Mouse (Mus musculus) ES-CJ7 (cell line): ENCODE results near the gene Reep6.
A peak's percentile ranks its signal among the peaks of the same experiment; 100 is the strongest.

Experiments used
- DNase-seq: peaks from one replicate; pipeline ENCODE4 v3.0.0; 2011; ENCODE audit warnings: low read depth, low spot score

Gene Reep6

DNA sequence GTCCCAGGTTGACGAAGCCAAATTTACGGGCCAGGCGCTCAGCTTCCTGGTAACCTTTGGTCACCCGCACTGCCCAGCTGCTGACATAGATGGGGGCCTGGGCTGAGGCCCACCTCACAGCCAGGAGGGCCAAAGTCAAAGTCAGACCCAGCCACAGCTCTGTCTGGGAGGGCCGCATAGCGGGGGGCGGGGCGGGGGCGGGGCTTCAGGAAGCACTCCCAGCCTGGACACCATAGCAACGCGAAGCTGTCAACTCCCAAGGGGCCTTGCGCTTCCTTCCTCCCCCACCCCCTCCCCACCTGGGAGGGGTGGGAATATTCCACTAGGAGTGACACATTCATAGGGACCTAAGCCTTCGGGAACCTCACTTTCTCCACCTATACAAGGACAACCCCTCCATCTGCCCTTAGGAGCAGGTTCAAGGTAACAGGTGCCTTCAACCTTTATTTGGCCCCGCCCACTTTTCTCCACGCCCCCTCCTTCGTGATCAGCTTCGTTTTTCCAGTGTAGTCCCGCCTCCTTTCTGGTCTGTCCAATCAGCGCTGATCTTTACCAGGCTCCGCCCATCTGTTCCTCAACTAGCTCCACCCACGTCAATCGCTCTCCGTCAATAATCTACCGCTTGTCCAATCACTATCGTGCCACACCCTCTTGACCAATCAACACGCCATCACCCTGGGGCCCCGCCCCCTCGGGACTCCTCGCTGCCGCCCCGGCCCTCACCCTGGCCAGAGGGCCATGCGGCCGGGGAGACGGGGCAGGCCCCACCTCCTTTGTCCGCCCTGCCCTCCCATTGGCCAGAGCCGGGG lies at the start of gene Reep6, which contains the start of gene Pcsk4:
Gene Reep6 (plus strand): TSS at position 681 of the 809 bp plus-strand sequence.
Gene Pcsk4 (minus strand): TSS at position 226 of the 809 bp plus-strand sequence.
- DNase-seq: peak; percentile 100

DNA sequence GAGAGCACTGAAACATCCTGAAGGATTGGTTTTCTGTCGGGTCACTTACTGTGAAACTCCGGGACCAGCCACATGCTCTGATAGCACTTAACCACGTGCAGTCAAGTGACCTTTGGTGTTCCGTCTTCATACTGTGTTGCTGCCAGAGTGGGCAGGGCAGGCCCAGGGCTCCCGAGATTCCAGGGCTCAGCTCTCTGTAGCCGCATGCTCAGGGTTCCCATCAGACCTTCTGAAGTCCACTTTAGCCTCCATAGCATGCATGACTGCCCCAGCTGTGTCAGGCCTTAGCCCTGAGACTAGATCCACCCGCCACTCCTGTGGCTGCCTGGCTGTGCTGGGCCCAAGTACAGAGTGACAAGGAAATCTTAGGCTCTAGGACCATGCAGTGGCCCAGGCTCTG lies 48.4 kb upstream of the Reep6 start:
- DNase-seq: no peak

DNA sequence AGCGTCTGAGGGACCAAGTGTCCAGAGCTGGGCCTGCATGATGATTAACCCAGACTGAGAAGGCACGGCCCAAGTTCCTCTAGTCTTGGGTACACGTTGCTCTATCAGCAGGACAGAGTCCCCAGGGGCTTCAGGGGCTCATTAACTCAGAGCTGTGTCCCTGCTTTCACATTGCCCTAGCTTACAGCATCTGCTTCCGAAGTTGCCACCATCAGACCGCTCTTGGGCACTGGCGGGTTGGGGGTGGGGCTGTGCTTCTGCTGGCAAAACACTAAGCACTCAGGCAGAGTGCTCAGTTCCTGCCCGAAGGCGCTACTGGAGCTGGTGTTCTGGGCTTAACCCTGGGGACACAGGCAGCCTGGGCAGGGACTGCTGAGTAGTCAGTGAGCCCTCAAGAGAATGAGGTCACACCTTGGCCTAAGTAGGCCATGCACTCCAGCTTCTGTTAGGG lies 47.8 kb upstream of the Reep6 start:
- DNase-seq: no peak

DNA sequence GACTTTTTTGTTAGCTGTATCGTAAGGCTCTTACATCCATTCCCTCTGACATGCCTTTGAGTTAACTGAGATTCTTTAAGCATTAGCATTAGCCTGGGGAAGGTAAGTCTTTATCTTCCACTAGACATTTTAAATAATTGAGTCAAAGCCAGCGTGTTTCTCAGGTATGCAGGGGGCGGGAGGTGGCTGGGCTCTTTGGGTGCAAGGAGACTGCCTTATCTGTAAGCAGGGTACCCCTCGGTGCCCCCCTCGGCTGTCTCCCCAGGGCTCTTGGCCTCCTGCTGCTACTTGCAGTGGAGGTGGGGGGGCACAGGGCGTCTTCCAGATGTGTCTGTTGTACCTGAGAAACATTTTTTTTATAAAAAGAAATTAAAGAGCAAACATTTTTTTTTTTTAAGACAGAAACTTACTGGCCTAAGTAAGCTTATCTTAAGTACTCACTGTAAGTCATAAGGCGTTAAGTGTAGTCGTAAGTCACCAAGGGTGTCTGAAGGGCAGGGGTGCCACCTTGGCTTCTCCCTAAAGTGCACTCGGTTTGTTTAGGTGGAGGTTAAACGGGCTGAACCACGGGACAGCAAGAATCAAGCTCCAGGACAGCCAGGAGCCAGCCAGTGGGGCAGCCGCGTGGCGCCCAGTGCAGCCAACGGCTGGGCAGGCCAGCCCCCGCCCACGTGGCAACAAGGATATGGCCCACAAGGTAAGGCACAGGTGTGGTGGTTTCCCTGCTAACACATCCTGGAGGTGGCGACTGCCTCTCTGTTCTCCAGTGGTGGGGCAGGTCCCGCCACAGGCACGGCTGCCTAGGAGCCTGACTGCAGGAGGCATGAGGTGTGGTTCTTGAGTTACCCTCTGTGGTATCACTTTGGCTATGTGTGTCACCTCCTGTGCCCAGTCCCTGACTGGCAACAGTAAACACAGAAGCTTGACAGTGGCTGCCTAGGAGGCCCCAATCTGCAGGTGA lies 47.0 kb upstream of the Reep6 start:
- DNase-seq: no peak

DNA sequence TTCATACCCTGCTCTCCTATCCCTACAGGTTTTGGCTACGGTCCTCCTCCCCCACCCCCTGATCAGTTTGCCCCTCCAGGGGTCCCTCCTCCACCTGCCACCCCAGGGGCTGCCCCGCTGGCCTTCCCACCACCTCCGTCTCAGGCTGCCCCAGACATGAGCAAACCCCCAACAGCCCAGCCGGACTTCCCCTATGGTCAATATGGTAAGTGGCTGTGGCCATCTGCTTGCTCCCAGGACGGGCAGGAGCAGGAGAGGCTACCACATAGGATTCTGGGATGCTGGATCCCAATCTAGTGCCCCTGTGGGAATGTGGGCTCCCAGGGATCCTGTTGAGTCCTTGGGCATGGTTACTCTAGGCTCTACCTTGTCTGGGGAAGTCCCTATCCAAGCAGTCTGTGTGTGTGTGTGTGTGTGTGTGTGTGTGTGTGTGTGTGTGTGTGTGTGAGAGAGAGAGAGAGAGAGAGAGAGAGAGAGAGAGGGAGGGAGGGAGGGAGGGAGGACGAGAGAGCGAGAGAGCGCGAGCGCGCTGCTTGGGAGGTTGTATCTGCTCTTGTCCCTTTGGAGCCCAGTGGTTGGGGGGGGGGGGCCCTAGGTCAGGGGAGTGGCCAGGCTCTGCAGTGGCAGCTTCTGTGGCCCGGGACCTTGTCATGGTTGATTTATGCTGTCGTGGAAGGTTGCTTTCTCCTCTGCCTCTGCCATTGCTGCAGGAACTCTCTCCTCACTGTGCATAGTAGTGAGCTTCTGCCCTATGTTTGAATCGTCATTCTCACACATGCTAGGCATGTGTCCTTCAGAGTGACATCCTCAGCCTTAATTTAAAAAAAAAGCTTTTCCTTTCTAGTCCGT lies 44.3 kb upstream of the Reep6 start:
- DNase-seq: no peak

DNA sequence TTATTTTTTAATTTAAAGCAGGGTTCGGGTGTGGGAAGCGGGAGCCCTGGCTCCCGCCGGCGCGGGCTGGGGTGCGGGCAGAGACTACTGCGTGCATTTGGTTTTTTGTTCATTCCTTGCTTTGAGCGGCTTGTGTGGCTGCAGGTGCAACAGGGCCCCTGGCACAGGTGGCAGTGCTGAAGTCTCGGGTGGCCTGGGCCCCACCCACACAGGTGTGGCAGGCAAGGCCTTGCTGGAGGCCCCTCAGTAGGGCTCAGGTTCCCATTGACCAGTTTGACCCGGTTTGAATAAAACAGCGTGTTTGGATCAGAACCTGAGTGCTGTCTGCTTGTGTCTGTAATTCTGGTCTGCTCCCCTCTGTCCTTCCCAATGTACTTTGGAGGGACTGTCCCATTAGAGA lies 41.7 kb upstream of the Reep6 start:
- DNase-seq: no peak

DNA sequence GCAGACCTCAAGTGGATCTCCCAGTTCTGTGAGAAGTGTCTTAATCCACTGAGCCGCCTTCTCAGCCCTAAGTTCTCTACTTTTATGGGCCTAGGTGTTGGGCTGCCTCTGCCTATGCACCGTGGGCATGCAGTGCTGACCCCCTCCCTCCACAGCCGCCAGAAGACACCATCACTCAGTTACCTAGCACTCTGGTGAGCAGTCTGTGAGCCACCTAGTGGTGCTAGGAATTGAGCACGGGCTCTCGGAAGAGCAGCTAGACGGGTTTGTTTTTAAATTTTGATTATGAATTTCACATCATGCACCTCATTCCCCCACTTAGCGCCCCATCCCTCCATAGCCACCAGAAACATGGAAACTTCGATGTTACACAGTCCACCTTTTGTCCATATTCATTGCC lies 41.1 kb upstream of the Reep6 start:
- DNase-seq: peak; percentile 50

GRCm38 (mm10) chr10:80292251-80293146 lies 37.3 kb upstream of the Reep6 start, which contains the start of gene Rps15:
Rps15 (plus strand) TSS chr10:80292453.
- DNase-seq: peak; percentile 97

DNA sequence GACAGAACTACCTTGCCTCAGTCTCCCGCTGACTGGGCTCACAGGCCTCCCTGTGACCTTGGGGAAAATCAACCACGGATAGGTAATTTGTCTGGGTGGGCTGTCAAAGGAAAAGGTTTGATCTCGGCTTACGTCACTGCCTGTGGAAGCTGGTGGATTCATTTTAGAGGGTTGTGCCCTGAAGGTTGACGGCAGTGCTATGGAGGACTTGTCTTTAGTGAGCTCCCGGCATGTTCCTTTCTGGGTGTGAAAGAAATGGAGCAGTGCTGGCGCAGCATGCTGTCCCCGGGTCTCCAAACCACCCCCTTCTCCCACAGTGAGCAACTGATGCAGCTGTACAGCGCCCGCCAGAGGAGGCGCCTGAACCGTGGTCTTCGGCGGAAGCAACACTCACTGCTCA lies 36.4 kb upstream of the Reep6 start:
- peak; percentile 55 for DNase-seq

DNA sequence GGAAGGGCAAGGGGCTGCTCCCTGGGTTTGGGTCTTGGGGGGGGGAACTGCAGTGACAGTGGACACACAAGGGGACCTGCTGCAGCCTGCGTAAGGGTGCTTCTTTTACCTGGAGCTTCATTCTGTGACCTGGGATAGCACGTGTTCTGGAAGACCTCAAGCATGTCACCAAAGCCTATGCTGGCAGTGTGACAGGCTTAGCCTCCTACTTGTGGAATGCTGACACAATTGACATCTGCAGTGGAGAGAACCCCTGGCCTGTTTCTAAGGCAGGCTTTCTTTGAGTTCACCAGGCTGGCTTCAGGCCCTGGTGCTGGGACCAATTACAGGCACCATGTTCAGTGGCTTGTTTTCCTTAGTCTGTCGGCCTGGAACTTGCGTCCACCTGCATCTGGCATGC lies 35.4 kb upstream of the Reep6 start:
- DNase-seq: no peak

DNA sequence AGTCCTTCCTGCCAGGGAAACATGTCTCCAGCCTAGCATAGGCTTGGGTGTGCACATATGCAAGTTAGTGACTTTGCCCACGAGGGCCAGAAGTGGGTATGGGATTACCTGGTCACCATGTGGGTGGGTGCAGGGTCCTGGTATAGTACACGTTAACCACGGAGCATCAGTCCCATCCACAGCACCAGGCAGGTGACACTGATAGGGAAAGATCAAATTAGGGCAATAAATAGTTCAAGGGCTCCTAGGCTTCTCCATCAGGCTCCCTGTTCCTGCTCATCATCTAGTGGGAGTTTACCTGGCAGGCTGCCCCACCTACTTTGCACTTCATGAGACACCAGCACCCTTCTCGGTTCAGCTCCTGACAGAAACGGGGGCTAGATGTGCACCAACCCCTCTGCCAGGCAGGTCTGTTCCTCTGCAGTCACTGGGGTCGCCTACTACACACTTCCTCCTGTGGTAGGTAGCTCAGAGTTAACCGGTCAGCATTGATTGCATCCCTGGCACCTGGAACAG lies 34.9 kb upstream of the Reep6 start:
- no peak for DNase-seq

DNA sequence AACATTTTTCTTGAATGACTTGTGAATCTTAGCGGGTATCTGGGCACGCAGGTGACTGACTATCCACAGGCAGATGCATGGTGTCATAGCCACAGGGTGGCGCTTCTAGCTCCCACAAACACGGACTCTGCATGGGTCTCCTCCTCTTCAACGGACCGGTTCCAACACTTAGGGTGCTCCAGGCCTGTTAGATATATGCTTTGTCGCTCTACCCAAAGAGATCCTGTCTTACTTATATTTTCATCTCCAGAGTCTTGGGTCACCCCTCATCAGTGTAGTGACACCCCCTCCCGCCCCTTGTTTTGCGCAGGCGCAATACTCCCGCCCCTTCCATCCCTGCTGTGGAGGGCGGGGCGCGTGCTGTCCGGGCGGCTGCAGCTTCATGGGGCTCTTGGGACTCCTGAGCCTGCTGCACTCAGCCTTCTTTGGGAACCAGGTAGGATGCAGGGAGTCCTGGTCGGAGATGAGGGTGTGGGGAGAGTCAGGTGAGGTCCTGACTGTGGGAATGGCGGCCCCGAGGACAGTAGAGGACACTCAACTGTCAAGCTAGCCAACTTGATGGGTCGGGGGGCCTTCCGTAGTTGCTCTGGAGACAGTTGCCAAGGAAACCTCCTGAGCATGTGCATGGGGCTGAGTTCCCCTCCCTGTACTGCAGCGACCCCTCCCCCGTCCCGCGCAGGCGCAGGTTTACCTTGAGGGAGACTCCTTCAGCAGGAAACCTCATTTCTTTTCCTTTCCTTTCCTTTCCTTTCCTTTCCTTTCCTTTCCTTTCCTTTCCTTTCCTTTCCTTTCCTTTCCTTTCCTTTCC lies 33.9 kb upstream of the Reep6 start, which contains the start of gene Apc2:
Gene Apc2 (plus strand): TSS at position 360 of the 808 bp plus-strand sequence.
- DNase-seq: peak; percentile 83

- no peak for DNase-seq
Observed at GRCm38 (mm10) chr10:80296824-80297223, 32.9 kb upstream of the Reep6 start.

DNA sequence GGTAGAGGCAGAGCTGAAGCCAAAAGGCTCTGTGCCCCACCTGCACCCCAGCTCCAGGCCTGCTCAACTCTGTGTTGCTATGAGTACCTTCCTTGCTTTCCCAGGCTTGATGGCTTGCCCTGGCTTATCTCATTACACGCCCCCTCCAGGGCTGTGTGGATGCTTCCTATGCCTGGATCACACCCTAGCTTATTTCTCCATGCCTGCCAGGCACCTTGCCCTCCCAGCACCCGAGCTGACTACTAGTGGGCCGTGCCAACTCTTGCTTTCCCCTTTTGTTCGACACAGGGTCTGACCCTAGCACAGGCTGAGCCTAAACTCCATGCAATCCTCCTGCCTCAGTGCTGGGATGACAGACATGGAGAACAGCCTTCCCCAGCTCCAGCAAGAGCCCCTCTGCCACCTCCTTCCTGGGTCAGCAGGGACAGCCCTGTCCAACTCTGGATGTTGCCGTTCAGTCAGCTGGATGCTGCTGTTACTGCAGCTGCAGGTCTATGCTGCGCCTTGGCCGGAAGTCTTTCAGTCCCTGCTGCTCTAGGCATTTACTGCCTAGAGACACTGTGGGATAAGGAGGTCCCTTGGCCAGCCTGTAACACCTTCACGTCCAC lies 32.1 kb upstream of the Reep6 start:
- DNase-seq: no peak

- DNase-seq: peak; percentile 52
Observed at GRCm38 (mm10) chr10:80298571-80299281, 31.0 kb upstream of the Reep6 start.

DNA sequence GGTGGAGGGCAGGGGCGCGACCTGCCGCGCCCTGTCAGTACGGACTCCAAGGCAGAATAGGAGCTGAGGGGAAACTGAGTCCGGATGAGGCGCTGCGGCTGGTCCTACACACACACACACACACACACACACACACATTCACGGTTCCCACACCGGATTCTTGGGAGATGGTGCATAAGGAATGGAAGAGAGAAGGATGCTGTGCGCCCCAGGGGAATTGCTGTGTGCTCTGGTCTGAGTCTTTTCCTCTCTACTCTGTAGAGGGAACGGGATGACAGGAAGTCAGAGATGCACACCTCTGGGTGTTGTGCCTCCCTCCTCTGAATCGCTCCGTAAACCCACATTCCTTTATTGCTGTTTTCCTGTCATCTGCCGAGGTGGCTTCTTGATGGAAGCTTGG lies 30.5 kb upstream of the Reep6 start:
- DNase-seq: no peak

GRCm38 (mm10) chr10:80299824-80300223 lies 29.9 kb upstream of the Reep6 start:
- no peak for DNase-seq

DNA sequence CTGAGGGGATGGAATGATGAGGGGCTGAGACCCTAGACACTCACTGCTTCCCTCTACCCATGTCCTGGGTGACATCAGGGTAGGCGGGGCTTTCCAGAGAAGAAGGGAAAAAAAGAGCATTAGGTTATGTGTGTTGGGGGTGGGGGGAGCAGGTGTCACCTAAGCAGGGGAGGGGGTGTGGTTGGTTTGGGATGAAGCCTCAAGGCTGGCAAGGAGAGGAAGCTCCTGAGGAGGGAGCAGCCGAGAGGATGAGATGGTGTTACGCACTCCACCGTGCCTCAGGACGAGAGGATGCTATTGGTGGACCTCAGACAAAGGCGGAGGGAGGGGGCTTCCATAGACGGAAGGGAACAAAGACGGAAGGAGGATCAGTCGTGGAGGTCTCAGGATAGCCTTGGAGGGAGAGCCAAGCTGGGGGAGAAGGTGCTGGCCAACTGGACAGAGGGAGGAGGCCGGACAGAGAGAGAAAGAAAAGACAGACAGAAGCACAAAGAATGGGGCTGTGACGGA lies 29.0 kb upstream of the Reep6 start:
- no peak for DNase-seq
